Mouse (Mus musculus) hindbrain, embryonic 13.5 days (tissue): Measurements from ENCODE around the gene Dusp16. TPM values are rescaled to one million over a fixed set of nuclear protein-coding genes. Genes with fewer than 3 reads are reported as not detected.

Experiments used
- ATAC-seq: fragments of 200-750 bp; cut with Nextera tagmentation; 2 replicates; pipeline ENCODE4 v1.8.0; 2017; ENCODE audit warnings: moderate TSS enrichment; ENCODE audit not compliant: low FRiP score
- H3K27ac ChIP-seq: fragments of 300-500 bp; sonication (generic); 2 replicates; pipeline ENCODE4 v1.5.1; 2015; ENCODE audit warnings: inconsistent platforms, mild to moderate bottlenecking, moderate library complexity
- H3K27me3 ChIP-seq: fragments of 300-500 bp; sonication (generic); 2 replicates; pipeline ENCODE4 v1.6.1; 2015; ENCODE audit warnings: mild to moderate bottlenecking, inconsistent platforms
- H3K36me3 ChIP-seq: fragments of 300-500 bp; sonication (generic); 2 replicates; pipeline ENCODE4 v1.6.1; 2015; ENCODE audit warnings: mild to moderate bottlenecking, inconsistent platforms
- H3K4me1 ChIP-seq: fragments of 300-500 bp; sonication (generic); replicated peaks from 2 replicates; pipeline ENCODE4 v1.6.1; 2015; ENCODE audit warnings: inconsistent platforms
- H3K4me2 ChIP-seq: fragments of 300-500 bp; sonication (generic); 2 replicates; pipeline ENCODE4 v1.6.1; 2015; ENCODE audit warnings: inconsistent platforms, mild to moderate bottlenecking, moderate library complexity
- H3K4me3 ChIP-seq: fragments of 300-500 bp; sonication (generic); 2 replicates; pipeline ENCODE4 v1.5.1; 2015; ENCODE audit warnings: mild to moderate bottlenecking, inconsistent platforms
- H3K9ac ChIP-seq: fragments of 300-500 bp; sonication (generic); 2 replicates; pipeline ENCODE4 v1.6.1; 2015; ENCODE audit warnings: mild to moderate bottlenecking, inconsistent platforms
- H3K9me3 ChIP-seq: fragments of 300-500 bp; sonication (generic); 2 replicates; pipeline ENCODE4 v1.6.1; 2016; ENCODE audit warnings: inconsistent platforms
- WGBS: fragments of 180-500 bp; shearing (Covaris S2); methylation state at CpG from one replicate; pipeline ENCODE4 v1.1.7; 2015; 5-methylcytosine and 5-hydroxymethylcytosine counted together
- polyA plus RNA-seq: library from polyadenylated mRNA; unstranded; fragments of >200 nt; fragmentation: Nextera tagmentation; extraction: Ambion mirVana; gene quantifications from 2 replicates; pipeline ENCODE4 v1.2.1, GENCODE M21; 2015

The Dusp16 gene
- polyA plus RNA-seq, 1 experiment from 2014 or later = 5.7 TPM

- Histone ChIP-seq H3K4me3 (no peak overlapping the region), H3K9me3 (no peaks in the 10 kb centered on the region), H3K9ac (no peak overlapping the region), H3K4me1 (no peaks in the 10 kb centered on the region), H3K27ac (no peak overlapping the region), H3K27me3 (no peaks in the 10 kb centered on the region), H3K36me3 (no peaks in the 10 kb centered on the region; the same call in 1 of the 2 replicates), H3K4me2 (no peak overlapping the region)
- no peak for ATAC-seq
- WGBS = 94% methylated on average over 7 of the region's 7 CpGs
Measured at GRCm38 (mm10) chr6:134702184-134702583, 90.2 kb downstream of the Dusp16 start.

- H3K9me3 ChIP-seq = no peaks in the 10 kb centered on the region
- no peak overlapping the region for H3K4me3 ChIP-seq
- H3K27ac ChIP-seq = no peak overlapping the region
- H3K36me3 ChIP-seq = no peaks in the 10 kb centered on the region; the same call in 1 of the 2 replicates
- H3K4me2 ChIP-seq = no peak overlapping the region
- WGBS = 96% methylated on average over 6 of the region's 6 CpGs
- no peak for ATAC-seq
- no peaks in the 10 kb centered on the region for H3K27me3 ChIP-seq
- H3K9ac ChIP-seq = no peak overlapping the region
- H3K4me1 ChIP-seq = no peaks in the 10 kb centered on the region
Measured at GRCm38 (mm10) chr6:134701211-134701602, 91.2 kb downstream of the Dusp16 start.

GRCm38 (mm10) chr6:134700451-134701210 is 91.8 kb downstream of the Dusp16 start:
- WGBS = 67% methylated on average over 8 of the region's 8 CpGs
- Histone ChIP-seq H3K4me3 (no peak overlapping the region), H3K4me1 (no peaks in the 10 kb centered on the region)

GRCm38 (mm10) chr6:134698243-134698642 is 94.2 kb downstream of the Dusp16 start:
- Histone ChIP-seq H3K4me1 (no peaks in the 10 kb centered on the region), H3K9me3 (no peaks in the 10 kb centered on the region), H3K4me2 (no peak overlapping the region), H3K36me3 (no peaks in the 10 kb centered on the region; the same call in 1 of the 2 replicates), H3K27me3 (no peaks in the 10 kb centered on the region), H3K4me3 (no peak overlapping the region), H3K9ac (no peak overlapping the region), H3K27ac (no peak overlapping the region)
- WGBS = 92% methylated on average over 5 of the region's 5 CpGs
- no peak for ATAC-seq

More at GRCm38 (mm10) chr6:134700451-134701210, 91.8 kb downstream of the Dusp16 start:
- ATAC-seq = no peak
- Histone ChIP-seq H3K27ac (peak overlapping the region; percentile 23; the same call in 1 of the 2 replicates), H3K27me3 (no peaks in the 10 kb centered on the region), H3K9me3 (no peaks in the 10 kb centered on the region), H3K9ac (no peak overlapping the region), H3K36me3 (no peaks in the 10 kb centered on the region; the same call in 1 of the 2 replicates), H3K4me2 (no peak overlapping the region)

GRCm38 (mm10) chr6:134696554-134696953 is 95.9 kb downstream of the Dusp16 start:
- Histone ChIP-seq H3K4me2 (no peak overlapping the region), H3K4me1 (no peaks in the 10 kb centered on the region), H3K9ac (no peak overlapping the region), H3K9me3 (no peaks in the 10 kb centered on the region), H3K4me3 (no peak overlapping the region), H3K27ac (no peak overlapping the region), H3K36me3 (no peaks in the 10 kb centered on the region; the same call in 1 of the 2 replicates), H3K27me3 (no peaks in the 10 kb centered on the region)
- 81% methylated on average over 2 of the region's 2 CpGs for WGBS
- ATAC-seq = no peak

- no peak overlapping the region for H3K4me2 ChIP-seq
- no peaks in the 10 kb centered on the region; the same call in 1 of the 2 replicates for H3K36me3 ChIP-seq
- H3K27ac ChIP-seq = no peak overlapping the region
- no peak overlapping the region for H3K4me3 ChIP-seq
- WGBS = 80% methylated on average over 4 of the region's 4 CpGs
- H3K4me1 ChIP-seq = no peaks in the 10 kb centered on the region
- no peak for ATAC-seq
- H3K9me3 ChIP-seq = no peaks in the 10 kb centered on the region
- H3K27me3 ChIP-seq = no peaks in the 10 kb centered on the region
- no peak overlapping the region for H3K9ac ChIP-seq
Measured at GRCm38 (mm10) chr6:134696146-134696545, 96.3 kb downstream of the Dusp16 start.

GRCm38 (mm10) chr6:134695625-134696024 is 96.8 kb downstream of the Dusp16 start:
- 90% methylated on average over 3 of the region's 3 CpGs for WGBS
- H3K27ac ChIP-seq = no peak overlapping the region
- H3K4me1 ChIP-seq = no peaks in the 10 kb centered on the region
- no peaks in the 10 kb centered on the region for H3K27me3 ChIP-seq
- ATAC-seq = no peak
- H3K36me3 ChIP-seq = no peaks in the 10 kb centered on the region; the same call in 1 of the 2 replicates
- H3K4me3 ChIP-seq = no peak overlapping the region
- H3K4me2 ChIP-seq = no peak overlapping the region
- no peak overlapping the region for H3K9ac ChIP-seq
- H3K9me3 ChIP-seq = no peaks in the 10 kb centered on the region

GRCm38 (mm10) chr6:134694988-134695387 is 97.4 kb downstream of the Dusp16 start:
- Histone ChIP-seq H3K9ac (no peak overlapping the region), H3K4me3 (no peak overlapping the region), H3K4me1 (no peaks in the 10 kb centered on the region), H3K36me3 (no peaks in the 10 kb centered on the region; the same call in 1 of the 2 replicates), H3K27me3 (no peaks in the 10 kb centered on the region), H3K4me2 (no peak overlapping the region), H3K27ac (no peak overlapping the region), H3K9me3 (no peaks in the 10 kb centered on the region)
- no peak for ATAC-seq
- WGBS = 93% methylated on average over 3 of the region's 3 CpGs

GRCm38 (mm10) chr6:134694498-134694897 is 97.9 kb downstream of the Dusp16 start:
- H3K9ac ChIP-seq = no peak overlapping the region
- no peaks in the 10 kb centered on the region; the same call in 1 of the 2 replicates for H3K36me3 ChIP-seq
- H3K27ac ChIP-seq = no peak overlapping the region
- WGBS = 91% methylated on average over 6 of the region's 6 CpGs
- ATAC-seq = no peak
- no peaks in the 10 kb centered on the region for H3K4me1 ChIP-seq
- H3K27me3 ChIP-seq = no peaks in the 10 kb centered on the region
- no peaks in the 10 kb centered on the region for H3K9me3 ChIP-seq
- no peak overlapping the region for H3K4me3 ChIP-seq
- H3K4me2 ChIP-seq = no peak overlapping the region

- WGBS = 82% methylated on average over 6 of the region's 6 CpGs
- Histone ChIP-seq H3K27me3 (no peaks in the 10 kb centered on the region), H3K9ac (no peak overlapping the region), H3K36me3 (0 out of 2 replicates have a peak, but pooled peaks cover 4% of the 10 kb centered on the region), H3K4me3 (no peak overlapping the region), H3K4me2 (no peak overlapping the region), H3K27ac (no peak overlapping the region; the same call in 1 of the 2 replicates), H3K9me3 (no peaks in the 10 kb centered on the region), H3K4me1 (peaks cover 7% of the 10 kb centered on the region; the same call in 1 of the 2 replicates)
- no peak for ATAC-seq
Measured at GRCm38 (mm10) chr6:134685515-134685914, 106.9 kb downstream of the Dusp16 start.

- H3K4me2 ChIP-seq = no peak overlapping the region
- H3K4me3 ChIP-seq = no peak overlapping the region
- no peak overlapping the region; the same call in 1 of the 2 replicates for H3K27ac ChIP-seq
- ATAC-seq = no peak
- H3K27me3 ChIP-seq = no peaks in the 10 kb centered on the region
- H3K4me1 ChIP-seq = peaks cover 7% of the 10 kb centered on the region; the same call in 1 of the 2 replicates
- H3K36me3 ChIP-seq = 0 out of 2 replicates have a peak, but pooled peaks cover 4% of the 10 kb centered on the region
- 44% methylated on average over 2 of the region's 2 CpGs for WGBS
- H3K9ac ChIP-seq = no peak overlapping the region
- no peaks in the 10 kb centered on the region for H3K9me3 ChIP-seq
Measured at GRCm38 (mm10) chr6:134685040-134685439, 107.4 kb downstream of the Dusp16 start.

GRCm38 (mm10) chr6:134684354-134684915 is 108.0 kb downstream of the Dusp16 start:
- 71% methylated on average over 6 of the region's 6 CpGs for WGBS
- ATAC-seq = no peak
- H3K27ac ChIP-seq = no peak overlapping the region

More at GRCm38 (mm10) chr6:134684354-134684915, 108.0 kb downstream of the Dusp16 start:
- H3K4me1 ChIP-seq = peaks cover 7% of the 10 kb centered on the region; the same call in 1 of the 2 replicates
- H3K27me3 ChIP-seq = no peaks in the 10 kb centered on the region
- no peak overlapping the region for H3K4me3 ChIP-seq
- 0 out of 2 replicates have a peak, but pooled peaks cover 4% of the 10 kb centered on the region for H3K36me3 ChIP-seq
- H3K9ac ChIP-seq = no peak overlapping the region
- no peak overlapping the region for H3K4me2 ChIP-seq
- no peaks in the 10 kb centered on the region for H3K9me3 ChIP-seq
